Mouse (Mus musculus) MEL-GATA-1-ER (cell line): ENCODE results near the gene Heatr1.

ENCODE experiments used
- DNase-seq: peaks from one replicate; pipeline ENCODE4 v3.0.0-alpha.2; 2012; ENCODE audit warnings: low read depth; ENCODE audit errors: extremely low read depth

Gene Heatr1

GRCm38 (mm10) chr13:12394609-12395505, at the start of gene Heatr1:
Heatr1 (plus strand) TSS chr13:12395027.
- peak; percentile 96 for DNase-seq

- DNase-seq: peak; percentile 42
These were observed 48.0 kb upstream of the Heatr1 start for GRCm38 (mm10) chr13:12346837-12347236.

- DNase-seq: no peak
These were observed 45.5 kb upstream of the Heatr1 start for GRCm38 (mm10) chr13:12349197-12349824.

GRCm38 (mm10) chr13:12356184-12356583, 38.6 kb upstream of the Heatr1 start:
- DNase-seq: peak; percentile 82

- DNase-seq: no peak
These were observed 37.3 kb upstream of the Heatr1 start for GRCm38 (mm10) chr13:12357554-12357953.

GRCm38 (mm10) chr13:12361486-12361885, 33.3 kb upstream of the Heatr1 start:
- DNase-seq: no peak

GRCm38 (mm10) chr13:12369041-12369621, 25.7 kb upstream of the Heatr1 start:
- DNase-seq: no peak

- no peak for DNase-seq
These were observed 24.9 kb upstream of the Heatr1 start for GRCm38 (mm10) chr13:12369930-12370329.

- no peak for DNase-seq
These were observed 22.1 kb upstream of the Heatr1 start for GRCm38 (mm10) chr13:12372755-12373154.

- no peak for DNase-seq
These were observed 18.0 kb upstream of the Heatr1 start for GRCm38 (mm10) chr13:12376778-12377177.

- DNase-seq: no peak
These were observed 10.0 kb upstream of the Heatr1 start for GRCm38 (mm10) chr13:12384796-12385195.

- DNase-seq: peak; percentile 36
These were observed 8.5 kb upstream of the Heatr1 start for GRCm38 (mm10) chr13:12386286-12386685.

GRCm38 (mm10) chr13:12395571-12395970, 744 bp downstream of the Heatr1 start:
- peak; percentile 26 for DNase-seq

GRCm38 (mm10) chr13:12408343-12409066, 13.7 kb downstream of the Heatr1 start:
- DNase-seq: no peak

GRCm38 (mm10) chr13:12412016-12412415, 17.2 kb downstream of the Heatr1 start:
- peak; percentile 95 for DNase-seq

GRCm38 (mm10) chr13:12420596-12420995, 25.8 kb downstream of the Heatr1 start:
- no peak for DNase-seq

GRCm38 (mm10) chr13:12428556-12428955, 33.7 kb downstream of the Heatr1 start:
- DNase-seq: no peak

GRCm38 (mm10) chr13:12433843-12434242, 39.0 kb downstream of the Heatr1 start:
- DNase-seq: no peak

- DNase-seq: no peak
These were observed 44.8 kb downstream of the Heatr1 start for GRCm38 (mm10) chr13:12439586-12439985.

GRCm38 (mm10) chr13:12440813-12441212, 46.0 kb downstream of the Heatr1 start:
- DNase-seq: no peak

- DNase-seq: no peak
These were observed 47.3 kb downstream of the Heatr1 start for GRCm38 (mm10) chr13:12442008-12442587.
